In genomic region chr14:38775291-38776116, GRCm38 (mm10) we compare ENCODE assay signal across 29 mouse cellular contexts.
DNase-seq lines count a peak whose midpoint lies in the region; ATAC-seq and TF ChIP-seq lines count a peak whose summit lies in the region.
"Had no signal": no experiment of that assay in that cellular context is flagged by ENCODE, and none has a peak within 500 bp of the region (broad histone marks: within the 10 kb centered on the region; RNA-seq: fewer than 3 reads in every experiment).

No protein-coding gene starts in this region.

- H3K4me1 ChIP-seq in cerebellum, adult 2 months (ENCODE audit: control insufficient read depth, insufficient read depth, low read length), result no peaks in the 10 kb centered on the region
- H3K4me1 ChIP-seq in hindbrain, postnatal 0 days (ENCODE audit: insufficient read depth, low read length), result no peaks in the 10 kb centered on the region
- H3K4me1 ChIP-seq in hindbrain, embryonic 14.5 days (replicated peaks; ENCODE audit: control insufficient read depth, insufficient read depth, low read length), result no peaks in the 10 kb centered on the region
- no peaks in the 10 kb centered on the region for H3K4me1 ChIP-seq in midbrain, postnatal 0 days (ENCODE audit: insufficient read depth, low read length)
- no peaks in the 10 kb centered on the region for H3K4me1 ChIP-seq in midbrain, embryonic 15.5 days
- H3K4me1 ChIP-seq: embryonic facial prominence, embryonic 10.5 days; embryonic facial prominence, embryonic 13.5 days; forebrain, embryonic 12.5 days; forebrain, embryonic 15.5 days; heart, embryonic 12.5 days; heart, embryonic 15.5 days; hindbrain, embryonic 12.5 days; intestine, embryonic 15.5 days had no signal

- no peaks in the 10 kb centered on the region for H3K36me3 ChIP-seq in hindbrain, postnatal 0 days (ENCODE audit: insufficient read depth, low read length)
- no peaks in the 10 kb centered on the region for H3K36me3 ChIP-seq in hindbrain, embryonic 14.5 days (replicated peaks; ENCODE audit: control insufficient read depth, insufficient read depth)
- no peaks in the 10 kb centered on the region for H3K36me3 ChIP-seq in midbrain, postnatal 0 days (ENCODE audit: insufficient read depth, low read length)
- H3K36me3 ChIP-seq in midbrain, embryonic 15.5 days (replicated peaks), result no peaks in the 10 kb centered on the region
- H3K36me3 ChIP-seq: embryonic facial prominence, embryonic 10.5 days; embryonic facial prominence, embryonic 13.5 days; forebrain, embryonic 12.5 days; forebrain, embryonic 15.5 days; G1E; heart, embryonic 12.5 days; heart, embryonic 15.5 days; hindbrain, embryonic 12.5 days; intestine, embryonic 15.5 days had no signal

- no peak for TF ChIP-seq CTCF in cerebellum, adult 2 months (IDR thresholded peaks at IDR 0.05; ENCODE audit: borderline replicate concordance, insufficient read depth, low read depth, low read length)
- TF ChIP-seq CTCF in hindbrain, postnatal 0 days (IDR thresholded peaks at IDR 0.05; ENCODE audit: low read depth), result no peak
- TF ChIP-seq CTCF in midbrain, postnatal 0 days (IDR thresholded peaks at IDR 0.05), result no peak

- peak; percentile 49 to 60 for DNase-seq in cerebellum, postnatal 14 days
- DNase-seq in cerebellum, adult 2 months, result no peak
- peak; percentile 47 for DNase-seq in hindbrain, postnatal 0 days (ENCODE audit: low spot score)
- no peak for DNase-seq in hindbrain, embryonic 14.5 days (ENCODE audit: low spot score)
- DNase-seq in midbrain, postnatal 0 days (ENCODE audit: low spot score), result peak; percentile 61
- DNase-seq: adrenal gland, postnatal 10 days; adrenal gland, postnatal 36 days; B cell, adult 2 months; cerebellum, adult 11 months; cerebellum, adult 9-10 months; cerebellum, postnatal 36 days; gastrocnemius, postnatal 25 days; heart, adult 18-20 months; heart, postnatal 10 days; heart, postnatal 36 days; kidney, adult 11 months had no signal

- no peaks in the 10 kb centered on the region for H3K9me3 ChIP-seq in hindbrain, postnatal 0 days (ENCODE audit: low read length)
- H3K9me3 ChIP-seq in hindbrain, embryonic 14.5 days (ENCODE audit: control insufficient read depth, low read length), result no peaks in the 10 kb centered on the region
- no peaks in the 10 kb centered on the region for H3K9me3 ChIP-seq in midbrain, postnatal 0 days (ENCODE audit: low read length)
- H3K9me3 ChIP-seq in midbrain, embryonic 15.5 days, result no peaks in the 10 kb centered on the region
- H3K9me3 ChIP-seq: embryonic facial prominence, embryonic 10.5 days; embryonic facial prominence, embryonic 13.5 days; forebrain, embryonic 12.5 days; forebrain, embryonic 15.5 days; G1E; heart, embryonic 12.5 days; heart, embryonic 15.5 days; hindbrain, embryonic 12.5 days; intestine, embryonic 15.5 days had no signal

- H3K4me2 ChIP-seq in hindbrain, postnatal 0 days (ENCODE audit: low read depth, low read length), result no peak overlapping the region
- no peak overlapping the region for H3K4me2 ChIP-seq in hindbrain, embryonic 14.5 days (replicated peaks)
- no peak overlapping the region for H3K4me2 ChIP-seq in midbrain, postnatal 0 days (ENCODE audit: low read depth, low read length, poor library complexity, severe bottlenecking)
- H3K4me2 ChIP-seq in midbrain, embryonic 15.5 days, result no peak overlapping the region
- H3K4me2 ChIP-seq: embryonic facial prominence, embryonic 13.5 days; forebrain, embryonic 12.5 days; forebrain, embryonic 15.5 days; heart, embryonic 12.5 days; heart, embryonic 15.5 days; hindbrain, embryonic 12.5 days; intestine, embryonic 15.5 days had no signal

- no peak overlapping the region for H3K9ac ChIP-seq in hindbrain, postnatal 0 days (replicated peaks; ENCODE audit: low read length)
- no peak overlapping the region for H3K9ac ChIP-seq in hindbrain, embryonic 14.5 days
- no peak overlapping the region for H3K9ac ChIP-seq in midbrain, postnatal 0 days (replicated peaks; ENCODE audit: low read length, poor library complexity, severe bottlenecking)
- no peak overlapping the region for H3K9ac ChIP-seq in midbrain, embryonic 15.5 days
- H3K9ac ChIP-seq: embryonic facial prominence, embryonic 13.5 days; forebrain, embryonic 12.5 days; forebrain, embryonic 15.5 days; heart, embryonic 12.5 days; heart, embryonic 15.5 days; hindbrain, embryonic 12.5 days; intestine, embryonic 15.5 days had no signal

- H3K27ac ChIP-seq in cerebellum, adult 2 months (ENCODE audit: insufficient read depth, low read length), result no peak overlapping the region
- no peak overlapping the region for H3K27ac ChIP-seq in hindbrain, postnatal 0 days
- H3K27ac ChIP-seq in hindbrain, embryonic 14.5 days, result no peak overlapping the region
- H3K27ac ChIP-seq in midbrain, postnatal 0 days (ENCODE audit: low read depth, low read length), result no peak overlapping the region
- H3K27ac ChIP-seq in midbrain, embryonic 15.5 days, result no peak overlapping the region
- H3K27ac ChIP-seq: embryonic facial prominence, embryonic 10.5 days; embryonic facial prominence, embryonic 13.5 days; forebrain, embryonic 12.5 days; forebrain, embryonic 15.5 days; heart, embryonic 15.5 days; hindbrain, embryonic 12.5 days; intestine, embryonic 15.5 days had no signal

- peak; percentile 71; the same call in 1 of the 2 replicates for ATAC-seq in hindbrain, postnatal 0 days
- ATAC-seq in hindbrain, embryonic 14.5 days (ENCODE audit: low FRiP score), result no peak
- ATAC-seq in midbrain, postnatal 0 days (ENCODE audit: low FRiP score), result no peak
- no peak for ATAC-seq in midbrain, embryonic 15.5 days (replicated peaks)
- ATAC-seq: forebrain, embryonic 15.5 days; intestine, embryonic 15.5 days; Patski had no signal

- WGBS in cerebellum, adult 2 months, result 35% methylated on average over 5 of the region's 5 CpGs
- 55% methylated on average over 5 of the region's 5 CpGs for WGBS in hindbrain, postnatal 0 days
- WGBS in hindbrain, embryonic 14.5 days, result 71% methylated on average over 5 of the region's 5 CpGs
- 70% methylated on average over 5 of the region's 5 CpGs for WGBS in midbrain, postnatal 0 days
- WGBS in midbrain, embryonic 15.5 days, result 74% methylated on average over 5 of the region's 5 CpGs

- no peaks in the 10 kb centered on the region for H3K27me3 ChIP-seq in cerebellum, adult 2 months (ENCODE audit: control insufficient read depth, insufficient read depth, low read length)
- no peaks in the 10 kb centered on the region for H3K27me3 ChIP-seq in hindbrain, postnatal 0 days (ENCODE audit: insufficient read depth, low read length)
- no peaks in the 10 kb centered on the region for H3K27me3 ChIP-seq in hindbrain, embryonic 14.5 days (ENCODE audit: control insufficient read depth, insufficient read depth, low read length)
- H3K27me3 ChIP-seq in midbrain, postnatal 0 days (ENCODE audit: insufficient read depth, low read length), result no peaks in the 10 kb centered on the region
- H3K27me3 ChIP-seq in midbrain, embryonic 15.5 days (replicated peaks), result no peaks in the 10 kb centered on the region
- H3K27me3 ChIP-seq: CH12.LX; embryonic facial prominence, embryonic 13.5 days; forebrain, embryonic 12.5 days; forebrain, embryonic 15.5 days; heart, embryonic 12.5 days; heart, embryonic 15.5 days; hindbrain, embryonic 12.5 days; intestine, embryonic 15.5 days; Patski had no signal

- TF ChIP-seq POLR2A in cerebellum, adult 2 months (IDR thresholded peaks at IDR 0.05; ENCODE audit: borderline replicate concordance, insufficient read depth, low read length), result no peak

- H3K4me3 ChIP-seq in cerebellum, adult 2 months (replicated peaks; ENCODE audit: insufficient read depth, low read depth, low read length), result no peak overlapping the region
- H3K4me3 ChIP-seq in hindbrain, postnatal 0 days (ENCODE audit: low read length), result no peak overlapping the region
- H3K4me3 ChIP-seq in hindbrain, embryonic 14.5 days (replicated peaks; ENCODE audit: low read length), result no peak overlapping the region
- H3K4me3 ChIP-seq in midbrain, postnatal 0 days (ENCODE audit: low read depth, low read length), result no peak overlapping the region
- no peak overlapping the region for H3K4me3 ChIP-seq in midbrain, embryonic 15.5 days
- H3K4me3 ChIP-seq: embryonic facial prominence, embryonic 10.5 days; embryonic facial prominence, embryonic 13.5 days; erythroblast, embryonic 14.5 days; forebrain, embryonic 12.5 days; forebrain, embryonic 15.5 days; heart, embryonic 12.5 days; heart, embryonic 15.5 days; hindbrain, embryonic 12.5 days; intestine, embryonic 15.5 days had no signal

Comparison
In these comparisons a context has a peak if more than half of its experiments do, and no peak if none do; other contexts are left out.
1. DNase-seq: peak in cerebellum, postnatal 14 days (2 of 2), hindbrain, postnatal 0 days (single experiment) and midbrain, postnatal 0 days (single experiment); none in cerebellum, adult 2 months (0 of 2) and hindbrain, embryonic 14.5 days (single experiment).